Mouse (Mus musculus) liver, embryonic 15.5 days (tissue): ENCODE measurements around the gene Olfr1122. TPM values are rescaled to one million over a fixed set of nuclear protein-coding genes. Genes with fewer than 3 reads are reported as not detected.
"Not testable (repeated sequence)": the region's sequence is repeated elsewhere in the genome, so short reads cannot be mapped to it uniquely, and the experiment has no call there.

Experiments used
- ATAC-seq: fragments of 200-750 bp; cut with Nextera tagmentation; 2 replicates; pipeline ENCODE4 v1.8.0; 2017; ENCODE audit warnings: moderate number of reproducible peaks, mild to moderate bottlenecking, moderate library complexity; ENCODE audit not compliant: insufficient read depth
- H3K27ac ChIP-seq: fragments of 300-500 bp; sonication (generic); replicated peaks from 2 replicates; pipeline ENCODE4 v1.5.1; 2015; ENCODE audit warnings: mild to moderate bottlenecking, inconsistent platforms
- H3K27me3 ChIP-seq: fragments of 300-500 bp; sonication (generic); 2 replicates; pipeline ENCODE4 v1.6.1; 2015; ENCODE audit warnings: mild to moderate bottlenecking, inconsistent platforms
- H3K36me3 ChIP-seq: fragments of 300-500 bp; sonication (generic); replicated peaks from 2 replicates; pipeline ENCODE4 v1.6.1; 2015; ENCODE audit warnings: moderate library complexity, mild to moderate bottlenecking, inconsistent platforms
- H3K4me1 ChIP-seq: fragments of 300-500 bp; sonication (generic); replicated peaks from 2 replicates; pipeline ENCODE4 v1.6.1; 2015; ENCODE audit warnings: inconsistent platforms
- H3K4me2 ChIP-seq: fragments of 300-500 bp; sonication (generic); 2 replicates; pipeline ENCODE4 v1.6.1; 2015; ENCODE audit warnings: moderate library complexity, mild to moderate bottlenecking, inconsistent platforms
- H3K4me3 ChIP-seq: fragments of 300-500 bp; sonication (generic); replicated peaks from 2 replicates; pipeline ENCODE4 v1.5.1; 2015; ENCODE audit warnings: mild to moderate bottlenecking, inconsistent platforms
- H3K9ac ChIP-seq: fragments of 300-500 bp; sonication (generic); 2 replicates; pipeline ENCODE4 v1.6.1; 2015; ENCODE audit warnings: moderate library complexity, mild to moderate bottlenecking, inconsistent platforms
- H3K9me3 ChIP-seq: fragments of 300-500 bp; sonication (generic); replicated peaks from 2 replicates; pipeline ENCODE4 v1.6.1; 2016; ENCODE audit warnings: inconsistent platforms
- WGBS: fragments of 180-500 bp; shearing (Covaris S2); methylation state at CpG from one replicate; pipeline ENCODE4 v1.1.7; 2015; ENCODE audit warnings: mixed read lengths; ENCODE audit not compliant: insufficient replicate concordance; 5-methylcytosine and 5-hydroxymethylcytosine counted together
- polyA plus RNA-seq: library from polyadenylated mRNA; unstranded; fragments of >200 nt; fragmentation: Nextera tagmentation; extraction: Ambion mirVana; gene quantifications from 2 replicates; pipeline ENCODE4 v1.2.1, GENCODE M21; 2015

The Olfr1122 gene
- not detected in 2 replicates for polyA plus RNA-seq

DNA sequence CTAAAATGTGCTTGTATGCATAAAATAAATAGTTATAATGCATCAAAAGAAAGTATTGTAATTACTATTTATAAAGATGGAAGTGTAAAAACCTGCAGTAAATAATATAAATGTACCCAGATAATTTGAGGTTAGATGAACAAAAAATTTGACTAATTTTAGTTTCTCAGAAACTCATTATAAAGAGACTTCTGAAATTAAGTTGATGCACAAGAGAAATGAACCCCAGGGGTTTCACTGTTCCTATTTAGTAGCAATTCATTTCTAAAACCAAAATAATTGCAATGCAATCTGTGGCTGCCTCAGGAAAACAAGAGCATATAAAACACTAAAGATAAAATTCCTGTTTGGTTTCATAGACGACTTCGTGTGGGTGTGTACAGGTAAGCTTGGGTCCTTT lies at the start of gene Olfr1122:
TSS of gene Olfr1122 (plus strand) at position 301 of the 400 bp plus-strand sequence.
- 61% methylated on average over 2 of the region's 2 CpGs for WGBS
- no peak for ATAC-seq

GRCm38 (mm10) chr2:87354515-87354914 lies 31.1 kb upstream of the Olfr1122 start, which contains the start of gene Olfr1120:
Gene Olfr1120 (plus strand): TSS chr2:87354815.
- no peaks in the 10 kb centered on the region for H3K4me1 ChIP-seq
- H3K4me2 ChIP-seq, result no peak within 1 kb of the TSS
- no peak within 1 kb of the TSS for H3K9ac ChIP-seq
- H3K9me3 ChIP-seq, result no peaks in the 10 kb centered on the region
- no peak for ATAC-seq
- no peaks in the 10 kb centered on the region for H3K36me3 ChIP-seq
- no peak within 1 kb of the TSS for H3K4me3 ChIP-seq
- H3K27me3 ChIP-seq, result no peaks in the 10 kb centered on the region
- no peak within 1 kb of the TSS for H3K27ac ChIP-seq
- 22% methylated on average over 2 of the region's 2 CpGs for WGBS

More for the DNA sequence above, at the start of gene Olfr1122:
- Histone ChIP-seq H3K27ac (no peak within 1 kb of the TSS), H3K36me3 (no peaks in the 10 kb centered on the region), H3K4me3 (no peak within 1 kb of the TSS), H3K4me2 (no peak within 1 kb of the TSS), H3K9me3 (no peaks in the 10 kb centered on the region), H3K4me1 (no peaks in the 10 kb centered on the region), H3K9ac (no peak within 1 kb of the TSS), H3K27me3 (no peaks in the 10 kb centered on the region)

DNA sequence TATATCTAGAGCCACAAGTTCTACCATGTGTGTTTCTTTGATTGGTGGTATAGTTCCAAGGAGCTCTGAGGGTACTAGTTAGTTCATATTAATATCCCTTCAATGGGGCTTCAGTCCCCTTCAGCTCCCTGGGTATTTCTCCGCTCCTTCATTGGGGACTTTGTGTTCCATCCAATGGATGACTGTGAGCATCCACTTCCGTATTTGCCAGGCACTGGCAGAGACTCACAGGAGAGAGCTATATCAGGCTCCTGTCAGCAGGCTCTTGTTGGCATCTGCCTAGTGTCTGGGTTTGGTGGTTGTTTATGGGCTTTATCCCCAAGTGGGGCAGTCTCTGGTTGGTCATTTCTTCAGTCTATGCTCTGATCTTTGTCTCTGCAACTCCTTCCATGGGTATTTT lies 25.5 kb upstream of the Olfr1122 start:
- H3K27ac ChIP-seq, H3K27me3 ChIP-seq, H3K36me3 ChIP-seq, H3K4me2 ChIP-seq, ATAC-seq, H3K4me1 ChIP-seq, H3K9ac ChIP-seq, H3K4me3 ChIP-seq, H3K9me3 ChIP-seq: not testable (repeated sequence)
- WGBS, result 81% methylated on average over 2 of the region's 2 CpGs

DNA sequence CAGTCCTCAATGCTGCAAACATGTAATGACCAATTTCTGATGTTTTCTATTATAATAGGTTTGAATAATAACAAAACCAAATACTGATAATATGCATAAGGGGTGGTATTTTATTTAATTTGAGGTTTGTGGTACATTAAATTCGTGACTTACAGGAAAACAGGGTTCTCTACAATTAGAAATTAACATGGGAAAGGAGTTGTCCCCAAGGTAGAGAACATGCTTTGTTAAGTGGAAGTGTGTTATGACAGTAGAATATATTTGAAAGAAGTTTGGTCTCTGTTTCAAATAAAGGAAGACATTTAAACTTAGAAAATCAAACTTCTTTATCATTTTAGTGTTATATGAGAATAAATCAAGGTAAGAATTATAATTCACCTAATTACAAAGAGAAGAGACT lies 16.1 kb upstream of the Olfr1122 start, which contains the start of gene Olfr1121:
TSS of gene Olfr1121 (plus strand) at position 301 of the 400 bp plus-strand sequence.
- no peak within 1 kb of the TSS for H3K4me2 ChIP-seq
- no peak within 1 kb of the TSS for H3K9ac ChIP-seq
- WGBS, result 22% methylated on average over 1 of the region's 1 CpGs
- H3K27ac ChIP-seq, result no peak within 1 kb of the TSS
- no peaks in the 10 kb centered on the region for H3K4me1 ChIP-seq
- H3K36me3 ChIP-seq, result no peaks in the 10 kb centered on the region
- H3K4me3 ChIP-seq, result no peak within 1 kb of the TSS
- H3K9me3 ChIP-seq, result no peaks in the 10 kb centered on the region
- no peaks in the 10 kb centered on the region for H3K27me3 ChIP-seq
- ATAC-seq, result no peak

DNA sequence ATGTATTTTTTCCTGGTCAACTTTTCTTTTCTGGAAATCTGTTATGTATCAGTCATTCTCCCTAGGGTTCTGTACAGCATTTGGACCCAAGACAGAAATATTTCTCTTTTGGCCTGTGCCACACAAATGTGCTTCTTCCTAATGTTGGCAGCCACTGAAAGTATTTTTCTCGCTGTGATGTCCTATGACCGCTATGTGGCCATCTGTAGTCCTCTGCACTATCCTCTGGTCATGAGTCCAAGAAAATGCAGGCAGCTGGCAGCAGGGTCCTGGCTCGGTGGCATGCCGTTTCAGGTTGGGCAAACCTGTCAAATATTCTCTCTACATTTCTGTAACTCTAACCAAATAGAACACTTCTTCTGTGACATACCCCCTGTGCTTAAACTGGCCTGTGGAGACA lies 13.9 kb upstream of the Olfr1122 start:
- H3K9ac ChIP-seq, result no peak overlapping the region
- H3K4me2 ChIP-seq, result no peak overlapping the region
- ATAC-seq, result no peak
- H3K4me1 ChIP-seq, result no peaks in the 10 kb centered on the region
- H3K27ac ChIP-seq, result no peak overlapping the region
- H3K27me3 ChIP-seq, result no peaks in the 10 kb centered on the region
- no peaks in the 10 kb centered on the region for H3K36me3 ChIP-seq
- no peaks in the 10 kb centered on the region for H3K9me3 ChIP-seq
- 74% methylated on average over 4 of the region's 4 CpGs for WGBS
- no peak overlapping the region for H3K4me3 ChIP-seq

- WGBS, result 63% methylated on average over 2 of the region's 2 CpGs
- no peaks in the 10 kb centered on the region for H3K27me3 ChIP-seq
- no peak for ATAC-seq
- H3K4me1 ChIP-seq, result no peaks in the 10 kb centered on the region
- no peaks in the 10 kb centered on the region for H3K9me3 ChIP-seq
- no peak overlapping the region for H3K9ac ChIP-seq
- H3K36me3 ChIP-seq, result no peaks in the 10 kb centered on the region
- H3K4me2 ChIP-seq, result no peak overlapping the region
- H3K4me3 ChIP-seq, result no peak overlapping the region
- H3K27ac ChIP-seq, result no peak overlapping the region
Measured at GRCm38 (mm10) chr2:87383935-87384334, 1.7 kb upstream of the Olfr1122 start.

- not testable (repeated sequence) for H3K9ac ChIP-seq, H3K27ac ChIP-seq, H3K4me3 ChIP-seq, H3K36me3 ChIP-seq, H3K27me3 ChIP-seq, H3K4me1 ChIP-seq, ATAC-seq, H3K4me2 ChIP-seq, H3K9me3 ChIP-seq
- WGBS, result 56% methylated on average over 5 of the region's 5 CpGs
Measured at GRCm38 (mm10) chr2:87393605-87394004, 8.0 kb downstream of the Olfr1122 start.

- not testable (repeated sequence) for H3K4me3 ChIP-seq, H3K4me2 ChIP-seq, H3K9ac ChIP-seq, H3K4me1 ChIP-seq, H3K27ac ChIP-seq, H3K9me3 ChIP-seq, ATAC-seq, H3K36me3 ChIP-seq, H3K27me3 ChIP-seq
- 70% methylated on average over 7 of the region's 7 CpGs for WGBS
Measured at GRCm38 (mm10) chr2:87394686-87395085, 9.0 kb downstream of the Olfr1122 start.

DNA sequence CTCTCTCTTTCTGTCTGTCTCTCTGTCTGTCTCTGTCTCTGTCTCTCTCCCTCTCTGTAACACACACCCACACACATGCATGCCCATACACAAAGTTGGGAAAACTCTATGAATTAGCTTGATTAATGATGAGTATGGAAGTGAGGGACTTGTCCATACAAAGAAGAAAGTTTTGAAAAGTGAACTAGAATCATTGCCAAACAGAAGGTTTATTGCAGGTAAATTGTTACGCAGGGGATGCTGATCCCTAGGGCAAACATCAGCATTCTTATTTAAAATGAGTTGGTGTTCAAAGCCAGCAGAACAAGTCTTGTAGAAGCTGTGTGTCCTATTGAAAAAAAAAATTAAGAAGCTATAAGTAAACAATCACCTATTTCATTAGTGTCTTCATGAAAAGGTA lies 30.7 kb downstream of the Olfr1122 start, which contains the start of gene Olfr1123:
TSS of gene Olfr1123 (plus strand) at position 301 of the 400 bp plus-strand sequence.
- ATAC-seq, result no peak
- no peaks in the 10 kb centered on the region for H3K4me1 ChIP-seq
- H3K36me3 ChIP-seq, result no peaks in the 10 kb centered on the region
- H3K9me3 ChIP-seq, result no peaks in the 10 kb centered on the region
- H3K4me3 ChIP-seq, result no peak within 1 kb of the TSS
- no peak within 1 kb of the TSS for H3K27ac ChIP-seq
- WGBS, result 64% methylated on average over 1 of the region's 1 CpGs
- no peaks in the 10 kb centered on the region for H3K27me3 ChIP-seq
- H3K9ac ChIP-seq, result no peak within 1 kb of the TSS
- no peak within 1 kb of the TSS for H3K4me2 ChIP-seq

DNA sequence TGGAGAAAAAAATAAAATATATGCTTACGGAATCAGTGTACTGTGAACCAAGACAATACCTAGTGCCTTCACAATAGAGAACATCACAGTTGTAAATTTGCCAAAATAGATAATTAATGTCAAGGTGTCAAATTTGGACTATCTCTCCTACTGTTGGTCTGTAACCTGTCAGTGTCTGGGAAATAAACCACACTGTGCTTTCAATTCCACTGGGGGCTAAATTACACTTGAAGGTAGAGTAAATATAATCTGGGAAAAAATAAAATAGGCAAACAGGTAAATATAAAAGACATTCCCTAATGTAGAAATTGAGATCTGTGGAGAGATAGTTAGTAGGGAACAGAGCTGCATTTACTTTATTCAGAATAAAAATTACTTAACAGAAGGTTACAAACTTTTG lies 44.3 kb downstream of the Olfr1122 start, which contains the start of gene Olfr1124:
TSS of gene Olfr1124 (plus strand) at position 301 of the 400 bp plus-strand sequence.
- ATAC-seq, result no peak
- WGBS, result 82% methylated on average over 1 of the region's 1 CpGs
- no peak within 1 kb of the TSS for H3K4me2 ChIP-seq

DNA sequence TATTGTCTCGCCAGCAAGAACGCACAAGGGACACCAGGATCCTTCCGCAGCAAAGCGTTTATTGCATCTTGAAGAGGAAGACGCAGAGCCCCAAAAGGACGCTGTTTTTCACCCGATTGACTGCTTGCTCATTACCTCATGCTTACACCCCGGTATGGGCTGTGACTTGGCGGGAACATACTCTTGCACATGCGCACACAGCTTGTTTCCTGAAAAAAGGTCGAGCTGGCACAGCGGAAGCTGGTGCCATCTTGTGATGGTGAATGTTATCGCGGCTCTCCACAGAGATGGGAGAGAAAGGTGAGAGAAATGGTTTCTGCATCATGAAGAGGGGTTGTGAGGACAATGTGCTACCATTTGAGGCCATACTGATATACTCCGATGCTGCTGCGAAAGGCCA lies 52.1 kb downstream of the Olfr1122 start:
- H3K4me3 ChIP-seq, result no peak overlapping the region
- no peaks in the 10 kb centered on the region for H3K4me1 ChIP-seq
- H3K4me2 ChIP-seq, result no peak overlapping the region
- WGBS, result 76% methylated on average over 16 of the region's 16 CpGs
- H3K27ac ChIP-seq, result no peak overlapping the region
- no peak overlapping the region for H3K9ac ChIP-seq
- no peak for ATAC-seq
- no peaks in the 10 kb centered on the region for H3K9me3 ChIP-seq
- H3K36me3 ChIP-seq, result no peaks in the 10 kb centered on the region
- no peaks in the 10 kb centered on the region for H3K27me3 ChIP-seq

More for the DNA sequence above, 44.3 kb downstream of the Olfr1122 start, which contains the start of gene Olfr1124:
- Histone ChIP-seq H3K9me3 (no peaks in the 10 kb centered on the region), H3K27me3 (no peaks in the 10 kb centered on the region), H3K27ac (no peak within 1 kb of the TSS), H3K36me3 (no peaks in the 10 kb centered on the region), H3K4me3 (no peak within 1 kb of the TSS), H3K9ac (no peak within 1 kb of the TSS), H3K4me1 (no peaks in the 10 kb centered on the region)
